Mouse (Mus musculus) hindbrain, embryonic 16.5 days (tissue): ENCODE results near the gene Prkrip1. TPM values are rescaled to one million over a fixed set of nuclear protein-coding genes. Genes with fewer than 3 reads are reported as not detected.

ENCODE experiments used
- ATAC-seq: fragments of 200-750 bp; cut with Nextera tagmentation; 2 replicates; pipeline ENCODE4 v1.8.0; 2017; ENCODE audit warnings: moderate TSS enrichment, moderate library complexity
- H3K27ac ChIP-seq: fragments of 300-500 bp; sonication (generic); 2 replicates; pipeline ENCODE4 v1.5.1; 2014; ENCODE audit warnings: low read depth, mild to moderate bottlenecking, control low read depth, low read length, moderate library complexity
- H3K27me3 ChIP-seq: fragments of 300-500 bp; sonication (generic); replicated peaks from 2 replicates; pipeline ENCODE4 v1.6.1; 2014; ENCODE audit warnings: low read length; ENCODE audit not compliant: control insufficient read depth, insufficient read depth
- H3K36me3 ChIP-seq: fragments of 300-500 bp; sonication (generic); 2 replicates; pipeline ENCODE4 v1.6.1; 2014; ENCODE audit warnings: mild to moderate bottlenecking, low read length, moderate library complexity, mixed read lengths; ENCODE audit not compliant: control insufficient read depth, insufficient read depth
- H3K4me1 ChIP-seq: fragments of 300-500 bp; sonication (generic); 2 replicates; pipeline ENCODE4 v1.6.1; 2014; ENCODE audit warnings: low read depth, low read length; ENCODE audit not compliant: control insufficient read depth, insufficient read depth
- H3K4me2 ChIP-seq: fragments of 300-500 bp; sonication (generic); 2 replicates; pipeline ENCODE4 v1.6.1; 2014; ENCODE audit warnings: mild to moderate bottlenecking, low read length, control low read depth, moderate library complexity
- H3K4me3 ChIP-seq: fragments of 300-500 bp; sonication (generic); 2 replicates; pipeline ENCODE4 v1.5.1; 2014; ENCODE audit warnings: mild to moderate bottlenecking, low read length, control low read depth, moderate library complexity
- H3K9ac ChIP-seq: fragments of 300-500 bp; sonication (generic); 2 replicates; pipeline ENCODE4 v1.6.1; 2014; ENCODE audit warnings: low read depth, mild to moderate bottlenecking, control low read depth, low read length, moderate library complexity
- H3K9me3 ChIP-seq: fragments of 300-500 bp; sonication (generic); 2 replicates; pipeline ENCODE4 v1.6.1; 2014; ENCODE audit warnings: mild to moderate bottlenecking, low read length, moderate library complexity; ENCODE audit not compliant: control insufficient read depth
- WGBS: fragments of 180-500 bp; shearing (Covaris S2); extraction: QIAGEN DNeasy Blood & Tissue Kit; methylation state at CpG from one replicate; pipeline ENCODE4 v1.1.7; 2014; 5-methylcytosine and 5-hydroxymethylcytosine counted together
- polyA plus RNA-seq: library from polyadenylated mRNA; unstranded; fragments of >200 nt; fragmentation: Nextera tagmentation; extraction: Ambion mirVana; gene quantifications from 2 replicates; pipeline ENCODE4 v1.2.1, GENCODE M21; 2015

The Prkrip1 gene
- polyA plus RNA-seq, 1 experiment from 2014 or later, result 63.1 TPM

DNA sequence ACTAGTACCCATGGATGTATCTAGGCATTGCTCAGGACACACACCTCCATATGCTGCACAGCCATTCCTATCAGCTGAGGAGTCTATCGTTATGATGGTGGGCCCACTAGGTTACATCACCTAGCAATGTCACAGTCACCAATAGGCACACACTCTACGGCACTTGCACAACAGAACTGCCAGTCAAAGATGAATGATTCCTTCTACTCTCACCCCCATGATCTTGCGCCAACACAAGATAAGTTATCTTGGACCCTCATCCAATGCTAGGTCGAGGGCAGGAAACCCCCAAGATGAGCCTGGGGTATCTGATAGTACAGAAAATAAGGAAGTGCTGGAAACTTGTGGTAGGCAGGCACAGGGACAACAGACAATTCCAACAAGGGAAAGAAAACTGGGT, 15.9 kb downstream of the Prkrip1 start:
- Histone ChIP-seq H3K4me3 (no peak overlapping the region), H3K4me2 (no peak overlapping the region), H3K27ac (no peak overlapping the region), H3K9me3 (no peaks in the 10 kb centered on the region), H3K27me3 (no peaks in the 10 kb centered on the region), H3K4me1 (no peaks in the 10 kb centered on the region), H3K9ac (no peak overlapping the region), H3K36me3 (peaks cover 23% of the 10 kb centered on the region)
- WGBS, result 90% methylated on average over 4 of the region's 4 CpGs
- ATAC-seq, result no peak

GRCm38 (mm10) chr5:136182049-136182448, 16.7 kb downstream of the Prkrip1 start:
- Histone ChIP-seq H3K9ac (no peak overlapping the region), H3K27ac (no peak overlapping the region), H3K27me3 (no peaks in the 10 kb centered on the region), H3K9me3 (no peaks in the 10 kb centered on the region), H3K36me3 (peaks cover 25% of the 10 kb centered on the region), H3K4me2 (no peak overlapping the region), H3K4me1 (no peaks in the 10 kb centered on the region), H3K4me3 (no peak overlapping the region)
- 86% methylated on average over 6 of the region's 6 CpGs for WGBS
- ATAC-seq, result no peak

- WGBS, result 92% methylated on average over 6 of the region's 6 CpGs
- Histone ChIP-seq H3K27me3 (no peaks in the 10 kb centered on the region), H3K27ac (no peak overlapping the region), H3K4me1 (no peaks in the 10 kb centered on the region), H3K9me3 (no peaks in the 10 kb centered on the region), H3K9ac (no peak overlapping the region), H3K4me3 (no peak overlapping the region), H3K4me2 (no peak overlapping the region), H3K36me3 (peaks cover 25% of the 10 kb centered on the region)
- no peak for ATAC-seq
Measured at GRCm38 (mm10) chr5:136181197-136181596, 17.6 kb downstream of the Prkrip1 start.

DNA sequence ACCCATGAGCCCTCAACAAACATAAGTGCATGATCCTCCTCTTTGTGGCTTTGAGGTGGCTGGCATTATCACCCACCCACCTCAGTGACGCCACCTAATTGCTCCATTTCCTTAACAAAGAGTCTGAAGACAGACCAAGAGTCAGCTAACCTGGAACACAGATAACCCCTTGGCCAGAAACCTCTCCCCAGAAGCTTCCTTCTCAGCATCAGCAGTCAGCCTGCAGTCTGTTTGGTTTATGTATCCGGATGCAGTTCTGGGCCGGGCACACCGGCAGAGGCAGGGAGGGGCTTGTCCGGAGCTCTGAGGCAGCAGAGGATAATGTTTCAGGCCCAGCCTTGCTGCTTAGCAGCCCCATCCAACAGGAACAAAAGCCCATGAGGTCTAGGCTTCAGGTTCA, 19.2 kb downstream of the Prkrip1 start:
- no peak overlapping the region for H3K4me3 ChIP-seq

DNA sequence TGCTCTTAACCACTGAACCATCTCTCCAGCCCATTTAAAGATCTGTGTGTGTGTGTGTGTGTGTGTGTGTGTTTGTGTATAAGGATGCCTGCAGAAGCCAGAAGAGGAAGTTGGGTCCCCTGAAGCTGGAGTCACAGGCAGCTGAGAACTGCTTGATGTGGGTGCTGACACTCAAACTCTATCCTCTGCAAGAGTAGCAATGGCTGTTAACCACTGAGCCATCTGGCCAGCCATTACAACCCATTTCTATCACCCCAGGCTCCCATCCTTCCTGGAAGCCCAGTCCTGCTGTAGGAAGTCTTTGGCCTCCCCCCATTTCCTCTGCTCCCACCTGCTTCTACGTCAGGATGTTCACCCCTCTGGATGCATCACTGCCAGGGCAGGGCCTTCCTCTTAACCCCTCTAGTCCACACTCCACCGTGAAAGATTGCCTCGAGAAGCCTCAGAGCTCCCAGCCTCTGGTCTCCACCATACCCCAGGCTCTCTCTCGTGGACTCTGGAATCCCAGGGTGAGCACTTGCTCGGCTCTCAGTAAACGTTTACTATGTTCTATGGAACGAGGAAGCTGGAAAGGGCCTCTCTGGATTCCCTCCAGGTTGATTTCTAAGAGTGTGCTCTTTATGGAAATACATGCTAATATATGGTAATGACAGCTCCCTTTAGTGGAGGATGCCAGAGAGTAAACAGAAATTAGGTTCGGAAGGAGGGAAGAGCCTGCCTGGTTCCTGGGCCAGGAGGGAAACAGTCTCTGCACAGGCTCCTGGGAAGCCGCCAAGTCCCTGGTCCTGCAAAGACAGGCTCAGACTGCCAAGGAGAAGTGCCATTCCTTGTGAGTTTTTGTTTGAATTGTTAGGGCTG, 24.9 kb downstream of the Prkrip1 start:
- WGBS, result 39% methylated on average over 9 of the region's 9 CpGs
- peaks cover 24% of the 10 kb centered on the region for H3K4me1 ChIP-seq
- H3K36me3 ChIP-seq, result peaks cover 10% of the 10 kb centered on the region; the same call in 1 of the 2 replicates
- peak overlapping the region; percentile 11; the same call in 1 of the 2 replicates for H3K27ac ChIP-seq
- H3K4me3 ChIP-seq, result no peak overlapping the region
- H3K4me2 ChIP-seq, result no peak overlapping the region
- no peaks in the 10 kb centered on the region for H3K27me3 ChIP-seq
- H3K9me3 ChIP-seq, result no peaks in the 10 kb centered on the region
- ATAC-seq, result 0 out of 2 replicates have a peak, but pooled peaks have one; percentile 21
- H3K9ac ChIP-seq, result no peak overlapping the region

More for the DNA sequence above, 19.2 kb downstream of the Prkrip1 start:
- H3K4me1 ChIP-seq, result no peaks in the 10 kb centered on the region
- WGBS, result 83% methylated on average over 5 of the region's 5 CpGs
- H3K36me3 ChIP-seq, result peaks cover 23% of the 10 kb centered on the region
- H3K9me3 ChIP-seq, result no peaks in the 10 kb centered on the region
- no peaks in the 10 kb centered on the region for H3K27me3 ChIP-seq
- no peak overlapping the region for H3K9ac ChIP-seq
- H3K4me2 ChIP-seq, result no peak overlapping the region
- no peak overlapping the region for H3K27ac ChIP-seq
- no peak for ATAC-seq

GRCm38 (mm10) chr5:136172939-136173338, 25.8 kb downstream of the Prkrip1 start:
- peaks cover 24% of the 10 kb centered on the region for H3K4me1 ChIP-seq
- ATAC-seq, result no peak
- H3K27me3 ChIP-seq, result no peaks in the 10 kb centered on the region
- peaks cover 6% of the 10 kb centered on the region; the same call in 1 of the 2 replicates for H3K36me3 ChIP-seq
- WGBS, result 81% methylated on average over 9 of the region's 9 CpGs
- no peak overlapping the region for H3K27ac ChIP-seq
- H3K4me3 ChIP-seq, result no peak overlapping the region
- no peaks in the 10 kb centered on the region; the same call in 1 of the 2 replicates for H3K9me3 ChIP-seq
- no peak overlapping the region for H3K4me2 ChIP-seq
- no peak overlapping the region for H3K9ac ChIP-seq

- Histone ChIP-seq H3K4me1 (peaks cover 24% of the 10 kb centered on the region), H3K9ac (peak overlapping the region; percentile 83; the same call in 1 of the 2 replicates), H3K4me2 (peak overlapping the region; percentile 90), H3K27me3 (no peaks in the 10 kb centered on the region), H3K4me3 (peak overlapping the region; percentile 70), H3K36me3 (peaks cover 3% of the 10 kb centered on the region; the same call in 1 of the 2 replicates), H3K9me3 (no peaks in the 10 kb centered on the region; the same call in 1 of the 2 replicates), H3K27ac (peak overlapping the region; percentile 87)
- WGBS, result 34% methylated on average over 17 of the region's 17 CpGs
- ATAC-seq, result no peak
Measured at GRCm38 (mm10) chr5:136171363-136172341, 27.1 kb downstream of the Prkrip1 start.

DNA sequence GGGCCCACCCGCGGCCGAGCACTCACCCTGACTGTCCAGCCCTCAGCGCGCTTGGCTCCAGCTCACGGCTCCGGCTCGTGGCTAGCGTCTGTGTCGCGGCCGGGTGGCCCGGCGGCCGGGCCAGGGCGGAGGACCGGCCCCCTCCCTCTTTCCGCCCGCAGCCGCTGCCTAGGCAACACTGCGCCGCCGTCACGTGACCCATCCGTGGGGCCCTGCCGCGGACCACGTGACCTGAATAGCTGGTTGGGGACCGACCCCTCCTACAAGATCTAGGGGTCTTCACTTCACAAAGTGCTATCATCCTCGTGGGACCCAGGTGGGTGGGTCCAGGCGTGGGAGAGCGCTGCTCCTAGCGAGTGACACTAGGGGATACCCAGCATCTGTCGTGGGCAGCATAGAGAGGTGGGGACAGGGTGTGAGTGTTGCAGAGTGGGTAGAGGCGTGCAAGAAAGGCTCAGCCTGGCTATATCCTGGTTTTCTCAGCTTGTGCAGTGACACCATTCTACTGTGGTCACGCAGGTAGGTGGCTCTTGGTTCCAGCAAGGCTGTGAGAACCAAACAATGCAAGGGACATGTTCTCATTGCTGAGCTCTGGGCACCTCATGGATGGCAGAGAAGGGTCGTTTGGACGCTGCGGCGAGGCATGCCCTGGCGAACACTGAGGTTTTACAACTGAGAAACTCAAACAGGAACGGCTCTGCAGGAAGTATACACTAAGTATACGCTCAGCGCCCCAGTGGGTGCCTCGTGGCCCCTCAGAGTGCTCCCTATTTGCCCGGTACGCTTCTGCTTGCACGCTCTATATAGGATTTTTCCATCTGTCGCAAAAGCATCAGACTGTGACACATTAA, 28.0 kb downstream of the Prkrip1 start, which contains the start of gene Orai2:
Orai2 (minus strand) TSS at position 202 of the 851 bp plus-strand sequence.
- H3K9me3 ChIP-seq, result no peaks in the 10 kb centered on the region; the same call in 1 of the 2 replicates
- H3K4me2 ChIP-seq, result peak within 1 kb of the TSS; percentile 90
- H3K9ac ChIP-seq, result peak within 1 kb of the TSS; percentile 83
- peak within 1 kb of the TSS; percentile 70 for H3K4me3 ChIP-seq
- ATAC-seq, result peak; percentile 85
- peak within 1 kb of the TSS; percentile 87 for H3K27ac ChIP-seq
- 3% methylated on average over 46 of the region's 49 CpGs for WGBS
- peaks cover 3% of the 10 kb centered on the region; the same call in 1 of the 2 replicates for H3K36me3 ChIP-seq
- no peaks in the 10 kb centered on the region for H3K27me3 ChIP-seq
- peaks cover 24% of the 10 kb centered on the region for H3K4me1 ChIP-seq
